Mouse (Mus musculus): ENCODE data around the gene B4galt1. TPM values are rescaled to one million over a fixed set of nuclear protein-coding genes. Genes with fewer than 3 reads are reported as not detected.

The B4galt1 gene
- polyA plus RNA-seq, 1 experiment: 9.2 TPM

DNA sequence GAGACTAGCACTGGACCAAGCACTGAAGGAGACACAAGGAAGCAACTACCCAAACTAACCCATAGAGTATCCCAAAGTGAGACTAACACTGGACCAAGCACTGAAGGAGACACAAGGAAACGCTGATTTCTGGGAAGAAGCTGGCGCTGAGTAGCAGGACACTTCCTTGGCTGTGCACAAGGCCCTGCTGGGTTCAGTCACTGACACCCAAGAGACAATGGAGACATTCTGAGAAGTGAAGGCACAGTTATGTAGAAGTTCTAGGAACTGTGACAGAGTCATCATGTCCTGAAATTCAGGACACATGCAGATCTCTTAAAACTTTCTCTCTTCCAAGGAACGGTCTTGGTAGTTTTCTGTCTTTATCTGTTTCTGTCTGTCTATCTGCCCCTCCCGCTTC is 16.4 kb upstream of the B4galt1 start:
- TF ChIP-seq CTCF (IDR thresholded peaks at IDR 0.05; ENCODE audit: borderline replicate concordance, extremely low read depth, insufficient read depth, insufficient read length): no peak
- TF ChIP-seq POLR2A (IDR thresholded peaks at IDR 0.05; ENCODE audit: borderline replicate concordance, extremely low read depth, insufficient read depth, insufficient read length, poor library complexity, severe bottlenecking): no peak
- no peak for DNase-seq (ENCODE audit: low read depth)

DNA sequence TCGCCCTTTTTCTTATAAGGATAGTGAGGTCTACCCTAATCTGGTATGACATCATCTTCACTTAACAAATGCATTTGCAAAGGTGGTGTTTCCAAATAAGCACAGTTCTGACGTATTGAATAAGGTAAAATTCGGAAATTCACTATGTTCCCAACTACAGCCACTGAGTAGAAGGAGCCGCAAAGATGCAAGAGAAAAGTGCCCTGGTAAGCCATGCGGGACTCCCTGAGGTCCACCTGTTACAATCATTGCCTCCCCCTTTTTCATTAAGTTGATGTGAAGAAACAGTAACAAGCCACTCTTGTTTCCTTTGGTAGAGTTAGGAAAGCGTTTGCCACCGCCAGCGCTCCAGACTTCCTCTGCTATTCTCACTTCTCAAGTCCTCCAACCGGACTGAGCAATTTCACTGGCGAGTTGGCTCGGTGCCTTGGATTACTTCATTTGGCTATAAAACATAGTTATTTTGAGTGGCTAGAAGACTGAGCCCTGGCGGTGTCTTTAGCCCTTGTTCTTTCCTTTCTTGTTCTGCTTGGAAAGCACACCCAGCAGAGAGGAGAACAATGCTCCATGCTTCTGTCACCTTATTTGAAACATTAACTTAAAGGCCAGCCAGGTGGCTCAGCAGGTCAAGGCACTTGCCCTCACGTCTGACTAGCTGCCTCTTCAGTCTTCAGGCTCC is 14.9 kb upstream of the B4galt1 start:
- DNase-seq (ENCODE audit: low read depth): peak; percentile 86
- no peak for TF ChIP-seq POLR2A (IDR thresholded peaks at IDR 0.05; ENCODE audit: borderline replicate concordance, extremely low read depth, insufficient read depth, insufficient read length, poor library complexity, severe bottlenecking)
- TF ChIP-seq CTCF (IDR thresholded peaks at IDR 0.05; ENCODE audit: borderline replicate concordance, extremely low read depth, insufficient read depth, insufficient read length): no peak

DNA sequence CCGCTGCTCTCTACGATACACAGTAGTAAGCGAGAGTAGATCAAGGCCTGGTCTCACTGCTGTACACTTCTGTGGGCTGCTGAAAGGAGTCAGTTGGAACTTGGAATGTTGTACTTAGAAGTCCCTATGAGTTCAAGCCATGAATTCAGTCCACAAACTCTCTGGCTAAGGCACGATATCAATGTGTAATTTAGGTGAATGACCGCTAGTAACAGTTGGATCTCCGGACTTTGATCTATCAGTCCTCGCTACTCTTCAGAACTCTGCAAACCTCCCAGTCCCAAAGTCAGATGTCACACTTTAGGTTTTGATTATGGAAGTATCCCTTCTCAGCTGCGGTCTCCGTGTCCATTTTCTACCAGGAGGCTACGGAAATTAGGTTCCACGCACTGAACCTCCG is 10.6 kb upstream of the B4galt1 start:
- DNase-seq (ENCODE audit: low read depth): no peak
- TF ChIP-seq POLR2A (IDR thresholded peaks at IDR 0.05; ENCODE audit: borderline replicate concordance, extremely low read depth, insufficient read depth, insufficient read length, poor library complexity, severe bottlenecking): no peak
- TF ChIP-seq CTCF (IDR thresholded peaks at IDR 0.05; ENCODE audit: borderline replicate concordance, extremely low read depth, insufficient read depth, insufficient read length): no peak

DNA sequence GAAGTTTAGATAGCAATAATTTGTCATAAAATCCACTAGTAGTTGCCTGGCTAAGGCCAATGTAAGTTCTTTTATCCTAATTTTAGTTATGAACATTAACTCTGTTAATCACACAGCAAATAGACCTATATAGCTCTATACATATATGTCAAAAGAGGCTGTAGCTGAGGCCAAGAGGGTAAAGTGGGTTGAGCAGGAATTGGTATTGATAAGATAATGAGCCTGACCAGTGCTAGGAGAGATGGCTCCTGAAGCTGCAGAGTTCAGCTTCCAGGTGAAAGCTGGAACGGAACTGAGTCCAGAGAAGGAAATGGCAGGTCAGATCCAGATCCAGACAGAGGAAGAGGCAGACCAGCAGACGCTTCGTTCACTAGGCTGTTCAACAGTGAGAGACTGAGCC is 9.5 kb upstream of the B4galt1 start:
- TF ChIP-seq POLR2A (IDR thresholded peaks at IDR 0.05; ENCODE audit: borderline replicate concordance, extremely low read depth, insufficient read depth, insufficient read length, poor library complexity, severe bottlenecking) (no peak), CTCF (IDR thresholded peaks at IDR 0.05; ENCODE audit: borderline replicate concordance, extremely low read depth, insufficient read depth, insufficient read length) (no peak)
- DNase-seq (ENCODE audit: low read depth): no peak

DNA sequence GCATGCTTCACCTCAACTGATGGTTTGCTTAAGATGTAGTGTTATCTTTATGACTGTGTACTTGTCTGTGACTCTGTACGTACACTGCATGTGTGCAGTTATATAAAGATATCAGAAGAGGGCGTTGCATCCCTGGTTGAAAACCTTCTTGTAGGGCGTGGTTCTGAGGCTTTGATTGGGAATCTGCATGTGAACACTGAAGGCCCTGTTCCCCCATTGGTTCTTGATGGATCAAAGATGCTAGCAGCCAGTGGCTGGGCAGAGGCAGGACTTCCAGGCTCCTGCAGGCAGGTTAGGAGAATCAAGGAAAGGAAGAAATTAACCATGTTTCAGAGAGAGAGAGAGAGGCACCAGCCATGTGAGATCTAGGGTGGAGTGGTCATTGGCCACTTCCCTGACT is 7.3 kb upstream of the B4galt1 start:
- no peak for TF ChIP-seq POLR2A (IDR thresholded peaks at IDR 0.05; ENCODE audit: borderline replicate concordance, extremely low read depth, insufficient read depth, insufficient read length, poor library complexity, severe bottlenecking)
- no peak for TF ChIP-seq CTCF (IDR thresholded peaks at IDR 0.05; ENCODE audit: borderline replicate concordance, extremely low read depth, insufficient read depth, insufficient read length)
- DNase-seq (ENCODE audit: low read depth): no peak

DNA sequence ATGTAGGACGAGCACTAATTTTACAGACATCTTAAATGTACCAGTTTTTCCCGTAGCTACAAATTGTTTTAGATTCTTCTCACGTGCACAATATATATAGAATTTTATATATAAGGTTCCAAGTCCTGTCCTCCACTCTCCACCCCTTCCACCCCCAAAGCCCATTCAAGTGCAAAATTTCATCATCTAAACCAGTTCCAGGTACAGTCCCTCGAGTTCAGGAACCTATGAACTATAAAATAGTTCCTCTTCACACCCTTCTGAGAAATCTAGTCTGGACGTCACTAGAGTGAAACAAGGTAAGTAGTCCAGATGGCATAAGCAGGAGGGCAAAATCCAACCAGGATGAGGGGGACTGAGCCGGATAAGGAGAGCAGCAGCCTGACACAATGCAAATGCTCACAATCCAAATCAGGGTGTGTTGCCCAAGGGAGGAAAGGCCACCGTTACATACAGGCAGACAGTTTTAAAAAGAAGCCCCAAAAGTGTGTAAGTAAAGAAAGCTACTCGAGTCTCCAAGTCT is 4.1 kb upstream of the B4galt1 start:
- no peak for DNase-seq (ENCODE audit: low read depth)
- TF ChIP-seq CTCF (IDR thresholded peaks at IDR 0.05; ENCODE audit: borderline replicate concordance, extremely low read depth, insufficient read depth, insufficient read length) (no peak), POLR2A (IDR thresholded peaks at IDR 0.05; ENCODE audit: borderline replicate concordance, extremely low read depth, insufficient read depth, insufficient read length, poor library complexity, severe bottlenecking) (no peak)

DNA sequence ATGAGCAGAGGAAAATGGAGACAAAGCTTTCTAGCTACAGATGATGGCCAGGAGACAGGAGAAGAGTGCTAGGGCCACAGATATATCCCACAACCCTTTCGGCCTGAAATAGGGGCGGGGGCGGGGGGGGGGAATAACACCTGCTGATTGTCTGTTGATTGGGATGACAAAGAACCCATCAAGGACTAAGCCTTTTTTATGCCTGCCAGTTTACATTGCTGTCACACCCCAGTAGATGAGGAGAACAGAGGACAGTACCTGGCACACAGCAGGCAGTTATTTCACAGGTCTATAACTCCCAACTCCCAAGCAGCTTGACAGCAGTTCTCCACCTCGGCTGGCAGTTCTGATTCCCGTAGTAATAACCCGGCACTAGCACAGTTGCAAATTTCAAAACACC is 2.8 kb upstream of the B4galt1 start:
- DNase-seq (ENCODE audit: low read depth): no peak
- no peak for TF ChIP-seq CTCF (IDR thresholded peaks at IDR 0.05; ENCODE audit: borderline replicate concordance, extremely low read depth, insufficient read depth, insufficient read length)
- no peak for TF ChIP-seq POLR2A (IDR thresholded peaks at IDR 0.05; ENCODE audit: borderline replicate concordance, extremely low read depth, insufficient read depth, insufficient read length, poor library complexity, severe bottlenecking)

DNA sequence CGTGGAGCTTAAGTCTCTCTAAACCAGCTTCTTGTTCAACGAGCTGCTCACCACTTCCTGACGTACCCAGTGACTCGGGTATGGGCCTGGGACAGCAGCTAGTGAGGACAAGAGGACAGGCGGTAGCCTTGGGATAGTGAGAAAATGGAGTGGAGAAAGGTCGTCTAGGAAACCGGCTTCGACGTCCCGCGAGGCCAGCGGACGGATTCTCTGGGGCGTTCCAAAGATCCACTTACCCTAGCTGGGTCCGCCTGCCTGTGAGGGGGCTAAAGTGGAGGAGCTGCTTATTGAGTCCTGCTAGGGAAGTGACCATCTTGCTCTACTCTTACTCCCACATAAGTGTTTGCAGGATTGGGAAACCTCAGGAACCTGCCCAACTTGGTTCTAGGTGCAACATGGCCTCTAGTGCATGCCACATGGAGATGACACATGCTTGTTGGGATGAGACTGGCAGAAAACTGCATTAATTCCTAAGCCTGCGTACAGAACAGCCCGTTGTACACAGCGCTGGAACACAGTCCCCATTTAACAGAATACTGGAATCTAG is 655 bp upstream of the B4galt1 start:
- TF ChIP-seq POLR2A (IDR thresholded peaks at IDR 0.05; ENCODE audit: borderline replicate concordance, extremely low read depth, insufficient read depth, insufficient read length, poor library complexity, severe bottlenecking) (no peak), CTCF (IDR thresholded peaks at IDR 0.05; ENCODE audit: borderline replicate concordance, extremely low read depth, insufficient read depth, insufficient read length) (no peak)
- DNase-seq (ENCODE audit: low read depth): no peak

DNA sequence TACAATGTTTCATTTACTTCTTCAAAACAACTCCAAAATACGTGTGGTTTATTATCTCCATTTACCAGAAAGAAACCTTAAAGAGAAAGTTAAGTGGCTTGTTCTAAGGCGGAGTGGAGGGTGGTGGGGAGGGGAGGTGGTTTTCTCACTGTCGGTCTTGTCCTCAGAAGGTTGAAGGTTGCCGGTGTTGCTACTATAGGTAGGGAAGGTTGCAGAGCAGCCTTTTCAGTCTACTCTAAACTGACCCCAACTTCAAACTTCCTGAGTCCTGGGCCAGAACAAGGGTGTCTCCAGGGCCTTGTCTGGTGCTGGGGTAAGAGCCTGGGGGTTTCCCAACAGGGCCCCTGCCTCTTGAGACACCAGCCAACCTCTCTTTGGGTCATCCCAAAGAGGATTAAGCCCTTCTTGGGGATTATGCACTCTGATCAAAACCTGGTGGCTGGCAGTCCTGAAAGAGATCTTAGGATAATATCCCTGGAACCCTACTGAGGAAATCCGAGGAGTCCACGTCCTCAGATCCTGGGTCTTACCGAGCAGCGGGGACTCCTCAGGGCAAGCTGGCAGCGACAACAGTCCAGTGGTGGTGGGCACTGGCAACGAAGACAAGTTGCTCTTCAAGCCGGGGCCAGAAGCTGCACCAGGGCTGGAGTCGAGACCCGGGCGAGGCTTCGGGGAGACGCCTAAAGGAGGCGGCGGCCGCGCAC is 792 bp downstream of the B4galt1 start:
- TF ChIP-seq POLR2A (IDR thresholded peaks at IDR 0.05; ENCODE audit: borderline replicate concordance, extremely low read depth, insufficient read depth, insufficient read length, poor library complexity, severe bottlenecking) (no peak), CTCF (IDR thresholded peaks at IDR 0.05; ENCODE audit: borderline replicate concordance, extremely low read depth, insufficient read depth, insufficient read length) (no peak)
- DNase-seq (ENCODE audit: low read depth): no peak

DNA sequence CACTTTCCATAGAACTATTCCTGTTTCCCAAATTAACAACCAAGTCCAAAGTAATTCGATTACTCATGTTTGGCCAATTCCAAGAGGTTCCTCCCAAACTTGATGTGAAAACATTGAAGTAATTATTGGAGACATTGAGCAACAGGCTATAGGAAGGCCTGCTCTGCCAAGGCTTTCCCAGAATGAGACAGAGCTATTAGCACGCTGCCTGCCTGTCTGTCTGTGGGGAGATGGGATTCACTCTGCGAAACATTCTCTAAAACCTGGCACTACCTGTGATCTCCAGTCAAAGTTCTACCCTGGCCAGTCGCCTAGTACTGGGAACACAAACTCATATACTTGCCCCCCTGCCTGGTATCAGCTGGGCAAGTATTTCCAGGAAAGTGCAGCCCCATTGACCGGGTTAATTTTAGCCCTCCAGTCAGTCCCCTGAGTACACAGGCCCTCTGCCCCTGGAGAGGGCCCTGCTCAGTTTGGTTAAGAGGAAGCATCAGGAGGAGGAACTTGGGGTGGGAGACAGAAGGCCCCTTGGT is 1.5 kb downstream of the B4galt1 start:
- TF ChIP-seq POLR2A (IDR thresholded peaks at IDR 0.05; ENCODE audit: borderline replicate concordance, extremely low read depth, insufficient read depth, insufficient read length, poor library complexity, severe bottlenecking) (no peak), CTCF (IDR thresholded peaks at IDR 0.05; ENCODE audit: borderline replicate concordance, extremely low read depth, insufficient read depth, insufficient read length) (no peak)
- DNase-seq (ENCODE audit: low read depth): peak; percentile 10

DNA sequence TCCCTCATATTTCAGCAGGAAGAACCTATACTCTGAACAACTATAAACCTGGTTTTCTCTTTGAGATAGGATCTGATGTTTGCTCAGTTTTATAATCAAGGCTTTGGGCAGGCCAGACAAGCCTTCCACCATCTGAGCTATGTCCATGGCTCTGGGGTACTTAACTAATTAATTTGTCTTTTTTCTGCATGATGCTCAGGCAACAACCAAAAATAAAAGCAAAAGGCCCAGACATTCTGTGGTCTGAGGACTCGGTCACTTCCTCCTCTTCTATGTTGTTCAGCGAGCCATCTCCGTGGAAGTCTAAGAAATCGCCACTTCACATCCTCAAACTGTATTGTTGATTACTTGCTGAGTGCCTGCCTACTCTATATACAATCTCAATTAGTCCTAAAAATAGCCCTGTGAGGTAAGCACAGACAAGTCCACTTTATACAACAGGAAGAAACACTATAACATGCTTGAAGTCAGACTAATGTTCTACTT is 2.0 kb downstream of the B4galt1 start:
- peak; percentile 6 for DNase-seq (ENCODE audit: low read depth)
- TF ChIP-seq POLR2A (IDR thresholded peaks at IDR 0.05; ENCODE audit: borderline replicate concordance, extremely low read depth, insufficient read depth, insufficient read length, poor library complexity, severe bottlenecking) (no peak), CTCF (IDR thresholded peaks at IDR 0.05; ENCODE audit: borderline replicate concordance, extremely low read depth, insufficient read depth, insufficient read length) (no peak)
